Mouse (Mus musculus): ENCODE results near the gene Aggf1. TPM values are rescaled to one million over a fixed set of nuclear protein-coding genes. Genes with fewer than 3 reads are reported as not detected.

The Aggf1 gene
- polyA plus RNA-seq, 2 experiments: 24.4 to 32.9 TPM

DNA sequence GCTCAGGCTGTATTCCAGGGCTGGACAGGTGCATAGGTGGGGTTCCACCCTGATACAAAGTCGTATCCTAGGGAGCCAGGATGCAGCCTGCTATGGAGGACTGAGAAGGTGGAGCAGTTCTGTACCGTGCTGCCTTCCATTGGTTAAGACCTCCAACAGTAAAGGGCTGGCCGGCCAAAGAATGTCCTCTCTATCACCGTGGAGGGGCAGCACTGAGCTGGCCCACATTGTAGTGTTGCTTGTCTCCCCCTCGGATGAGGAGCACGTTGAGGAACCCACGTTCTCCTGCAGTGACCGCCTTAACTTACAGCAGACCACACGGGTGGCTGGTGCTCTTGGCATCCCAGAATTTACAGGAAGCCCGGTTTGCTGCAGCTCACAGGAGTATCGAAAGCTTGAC lies 44.6 kb downstream of the Aggf1 start:
- Histone ChIP-seq H3K4me1 (ENCODE audit: control insufficient read depth, insufficient read depth, low read length) (peaks cover 25% of the 10 kb centered on the region), H3K9ac (ENCODE audit: low read depth, low read length, severe bottlenecking) (no peak overlapping the region), H3K4me2 (replicated peaks; ENCODE audit: low read depth, low read length, severe bottlenecking) (no peak overlapping the region), H3K4me3 (replicated peaks; ENCODE audit: low read length) (no peak overlapping the region), H3K9me3 (ENCODE audit: control insufficient read depth, low read length) (no peaks in the 10 kb centered on the region), H3K27me3 (ENCODE audit: control insufficient read depth, insufficient read depth, low read length) (no peaks in the 10 kb centered on the region), H3K36me3 (ENCODE audit: control insufficient read depth, insufficient read depth, low read length) (peaks cover 9% of the 10 kb centered on the region; the same call in 1 of the 2 replicates), H3K27ac (replicated peaks; ENCODE audit: low read depth, low read length) (no peak overlapping the region)
- 64% methylated on average over 11 of the region's 11 CpGs for WGBS
- no peak for ATAC-seq (ENCODE audit: low FRiP score, low read depth)
- DNase-seq (ENCODE audit: low spot score): no peak
- no peak for TF ChIP-seq POLR2A (IDR thresholded peaks at IDR 0.05; ENCODE audit: borderline replicate concordance, extremely low read depth, insufficient read depth, insufficient read length)

GRCm38 (mm10) chr13:95328767-95329166 lies 46.4 kb downstream of the Aggf1 start:
- H3K27ac ChIP-seq (replicated peaks; ENCODE audit: low read depth, low read length): no peak overlapping the region
- no peak overlapping the region for H3K4me3 ChIP-seq (replicated peaks; ENCODE audit: low read length)
- H3K9ac ChIP-seq (ENCODE audit: low read depth, low read length, severe bottlenecking): no peak overlapping the region
- no peak for ATAC-seq (ENCODE audit: low FRiP score, low read depth)
- TF ChIP-seq POLR2A (IDR thresholded peaks at IDR 0.05; ENCODE audit: borderline replicate concordance, extremely low read depth, insufficient read depth, insufficient read length): no peak
- no peak overlapping the region for H3K4me2 ChIP-seq (replicated peaks; ENCODE audit: low read depth, low read length, severe bottlenecking)
- H3K9me3 ChIP-seq (ENCODE audit: control insufficient read depth, low read length): no peaks in the 10 kb centered on the region
- 0 out of 2 replicates have a peak, but pooled peaks cover 9% of the 10 kb centered on the region for H3K36me3 ChIP-seq (ENCODE audit: control insufficient read depth, insufficient read depth, low read length)
- 78% methylated on average over 11 of the region's 11 CpGs for WGBS
- DNase-seq (ENCODE audit: low spot score): no peak
- H3K4me1 ChIP-seq (ENCODE audit: control insufficient read depth, insufficient read depth, low read length): peaks cover 25% of the 10 kb centered on the region
- no peaks in the 10 kb centered on the region for H3K27me3 ChIP-seq (ENCODE audit: control insufficient read depth, insufficient read depth, low read length)

DNA sequence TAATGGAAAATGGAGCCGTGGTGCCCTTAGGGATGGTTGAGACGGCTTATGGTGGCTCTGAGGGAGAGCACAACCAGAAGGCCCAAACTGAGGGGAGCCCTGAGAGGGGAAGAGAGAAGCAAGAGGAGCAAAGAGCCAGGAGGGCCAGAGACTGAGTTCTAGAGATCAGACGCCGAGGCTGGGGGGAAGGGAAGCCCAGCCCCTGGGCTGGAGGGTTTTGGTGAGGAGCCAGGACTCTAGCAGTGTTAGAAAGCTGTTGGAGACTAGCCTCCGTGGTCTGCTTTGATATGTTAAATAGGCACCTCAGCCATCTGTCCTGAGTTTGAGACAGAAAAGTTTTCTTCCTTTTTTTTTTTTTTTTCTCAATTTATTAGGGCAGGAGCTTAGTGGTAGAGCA lies 47.8 kb downstream of the Aggf1 start:
- Histone ChIP-seq H3K9ac (ENCODE audit: low read depth, low read length, severe bottlenecking) (peak overlapping the region; percentile 100), H3K36me3 (ENCODE audit: control insufficient read depth, insufficient read depth, low read length) (0 out of 2 replicates have a peak, but pooled peaks cover 9% of the 10 kb centered on the region), H3K27ac (replicated peaks; ENCODE audit: low read depth, low read length) (peak overlapping the region; percentile 100), H3K9me3 (ENCODE audit: control insufficient read depth, low read length) (no peaks in the 10 kb centered on the region), H3K4me2 (replicated peaks; ENCODE audit: low read depth, low read length, severe bottlenecking) (peak overlapping the region; percentile 78), H3K4me3 (replicated peaks; ENCODE audit: low read length) (peak overlapping the region; percentile 96), H3K4me1 (ENCODE audit: control insufficient read depth, insufficient read depth, low read length) (peaks cover 25% of the 10 kb centered on the region), H3K27me3 (ENCODE audit: control insufficient read depth, insufficient read depth, low read length) (no peaks in the 10 kb centered on the region)
- WGBS: 4% methylated on average over 5 of the region's 5 CpGs
- no peak for TF ChIP-seq POLR2A (IDR thresholded peaks at IDR 0.05; ENCODE audit: borderline replicate concordance, extremely low read depth, insufficient read depth, insufficient read length)
- ATAC-seq (ENCODE audit: low FRiP score, low read depth): no peak
- DNase-seq (ENCODE audit: low spot score): peak; percentile 73

- H3K27me3 ChIP-seq (ENCODE audit: control insufficient read depth, insufficient read depth, low read length): no peaks in the 10 kb centered on the region
- peaks cover 25% of the 10 kb centered on the region for H3K4me1 ChIP-seq (ENCODE audit: control insufficient read depth, insufficient read depth, low read length)
- DNase-seq (ENCODE audit: low spot score): peak; percentile 42
- 2% methylated on average over 21 of the region's 21 CpGs for WGBS
- H3K36me3 ChIP-seq (ENCODE audit: control insufficient read depth, insufficient read depth, low read length): 0 out of 2 replicates have a peak, but pooled peaks cover 9% of the 10 kb centered on the region
- no peak for TF ChIP-seq POLR2A (IDR thresholded peaks at IDR 0.05; ENCODE audit: borderline replicate concordance, extremely low read depth, insufficient read depth, insufficient read length)
- H3K27ac ChIP-seq (replicated peaks; ENCODE audit: low read depth, low read length): peak overlapping the region; percentile 100
- ATAC-seq (ENCODE audit: low FRiP score, low read depth): no peak
- peak overlapping the region; percentile 96 for H3K4me3 ChIP-seq (replicated peaks; ENCODE audit: low read length)
- H3K4me2 ChIP-seq (replicated peaks; ENCODE audit: low read depth, low read length, severe bottlenecking): peak overlapping the region; percentile 78
- H3K9me3 ChIP-seq (ENCODE audit: control insufficient read depth, low read length): no peaks in the 10 kb centered on the region
- peak overlapping the region; percentile 100 for H3K9ac ChIP-seq (ENCODE audit: low read depth, low read length, severe bottlenecking)
Measured at GRCm38 (mm10) chr13:95326611-95327344, 48.4 kb downstream of the Aggf1 start.

- DNase-seq (ENCODE audit: low spot score): peak; percentile 45
- Histone ChIP-seq H3K36me3 (ENCODE audit: control insufficient read depth, insufficient read depth, low read length) (0 out of 2 replicates have a peak, but pooled peaks cover 9% of the 10 kb centered on the region), H3K27ac (replicated peaks; ENCODE audit: low read depth, low read length) (peak overlapping the region; percentile 100), H3K27me3 (ENCODE audit: control insufficient read depth, insufficient read depth, low read length) (no peaks in the 10 kb centered on the region), H3K4me2 (replicated peaks; ENCODE audit: low read depth, low read length, severe bottlenecking) (peak overlapping the region; percentile 78), H3K9ac (ENCODE audit: low read depth, low read length, severe bottlenecking) (peak overlapping the region; percentile 100), H3K4me1 (ENCODE audit: control insufficient read depth, insufficient read depth, low read length) (peaks cover 25% of the 10 kb centered on the region), H3K4me3 (replicated peaks; ENCODE audit: low read length) (peak overlapping the region; percentile 96), H3K9me3 (ENCODE audit: control insufficient read depth, low read length) (no peaks in the 10 kb centered on the region)
- 0 out of 2 replicates have a peak, but pooled peaks have one; percentile 11 for TF ChIP-seq POLR2A (IDR thresholded peaks at IDR 0.05; ENCODE audit: borderline replicate concordance, extremely low read depth, insufficient read depth, insufficient read length)
- WGBS: 4% methylated on average over 5 of the region's 5 CpGs
- no peak for ATAC-seq (ENCODE audit: low FRiP score, low read depth)
Measured at GRCm38 (mm10) chr13:95325907-95326550, 49.1 kb downstream of the Aggf1 start.
